ENCODE assay signal across 8 mouse cellular contexts in the genomic region with DNA sequence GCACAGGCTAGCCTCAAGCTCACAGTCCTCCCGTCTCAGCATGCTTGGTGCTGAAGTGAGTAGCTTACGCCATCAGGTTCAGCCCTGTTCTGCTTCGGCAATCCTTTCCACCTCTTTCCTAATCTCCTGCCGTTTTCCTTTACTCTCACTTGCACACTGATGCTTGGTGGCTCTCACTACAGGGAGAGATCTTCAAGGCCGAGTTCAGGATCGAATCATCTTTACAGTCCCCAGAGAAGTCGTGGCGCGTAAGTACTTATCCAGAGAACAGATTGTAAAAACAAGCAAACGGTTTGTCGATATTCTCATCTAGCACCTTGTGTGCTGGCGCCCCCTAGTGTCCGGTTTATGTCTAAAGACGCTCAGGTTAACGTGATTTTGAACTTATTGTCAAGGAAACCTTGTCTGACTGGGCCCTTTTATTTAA. TPM values are rescaled to one million over a fixed set of nuclear protein-coding genes. Genes with fewer than 3 reads are reported as not detected.
A peak's percentile ranks its signal among the peaks of the same experiment; 100 is the strongest.
DNase-seq lines count a peak whose midpoint lies in the region; ATAC-seq lines count a peak whose summit lies in the region.

No protein-coding gene starts in this region.

- H3K9ac ChIP-seq in hindbrain, embryonic 13.5 days = 0 out of 2 replicates have a peak overlapping the region, but pooled peaks have one; percentile 19

- WGBS in hindbrain, embryonic 13.5 days = 7% methylated on average over 15 of the region's 15 CpGs

- no peaks in the 10 kb centered on the region for H3K9me3 ChIP-seq in hindbrain, embryonic 13.5 days

- H3K4me3 ChIP-seq in hindbrain, embryonic 13.5 days = peak overlapping the region; percentile 29

- ATAC-seq in hindbrain, embryonic 13.5 days (ENCODE audit: low FRiP score) = peak; percentile 55; the same call in 1 of the 2 replicates

- H3K4me1 ChIP-seq in hindbrain, embryonic 13.5 days (replicated peaks) = peaks cover 4% of the 10 kb centered on the region

- no peaks in the 10 kb centered on the region for H3K36me3 ChIP-seq in hindbrain, embryonic 13.5 days

- H3K4me2 ChIP-seq in hindbrain, embryonic 13.5 days = peak overlapping the region; percentile 49

- peak; percentile 94 for DNase-seq in R1 (ENCODE audit: low read depth, low spot score)
- DNase-seq in cerebellum, postnatal 10 days = peak; percentile 96 to 98
- DNase-seq in frontal cortex, postnatal 25 days (ENCODE audit: low spot score in 2 of 2) = peak; percentile 81 to 87
- peak; percentile 86 to 87 for DNase-seq in layer of hippocampus, postnatal 14 days (ENCODE audit: low spot score in 2 of 2)
- DNase-seq in lung, postnatal 10 days = peak; percentile 80
- DNase-seq in ovary, postnatal 36 days (ENCODE audit: low spot score) = peak; percentile 71
- DNase-seq in thymus, postnatal 14 days = peak; percentile 91

- no peak overlapping the region for H3K27ac ChIP-seq in hindbrain, embryonic 13.5 days

- no peaks in the 10 kb centered on the region for H3K27me3 ChIP-seq in hindbrain, embryonic 13.5 days

RNA-seq across cellular contexts. Expression of gene Sult6b2, which starts 10.2 kb away (rescaled TPM):
- 0.13 and 0.19 TPM in 2 replicates for polyA plus RNA-seq in hindbrain, embryonic 13.5 days (2015; fragmentation: Nextera tagmentation; extraction: Ambion mirVana)
- total RNA-seq in layer of hippocampus, postnatal 14 days (2021) = under 1 TPM; 0.17 to 0.28 TPM

RNA-seq across cellular contexts. Expression of gene Cmas, which starts 58.0 kb away (rescaled TPM):
- 178 and 180 TPM in 2 replicates for polyA plus RNA-seq in hindbrain, embryonic 13.5 days (2015; fragmentation: Nextera tagmentation; extraction: Ambion mirVana)
- total RNA-seq in layer of hippocampus, postnatal 14 days (2021) = 100 to 1,000 TPM; 119 to 124 TPM
